Mouse (Mus musculus) stomach, postnatal 0 days (tissue): ENCODE results near the gene Kif23. TPM values are rescaled to one million over a fixed set of nuclear protein-coding genes. Genes with fewer than 3 reads are reported as not detected.

ENCODE experiments used
- ATAC-seq: fragments of 200-750 bp; cut with Nextera tagmentation; 2 replicates; pipeline ENCODE4 v1.8.0; 2017; ENCODE audit not compliant: low FRiP score, low TSS enrichment
- DNase-seq: peaks from one replicate; pipeline ENCODE4 v3.0.0-alpha.2; 2016; ENCODE audit warnings: low spot score
- H3K27ac ChIP-seq: fragments of 300-500 bp; sonication (generic); replicated peaks from 2 replicates; pipeline ENCODE4 v1.5.1; 2014; ENCODE audit warnings: mild to moderate bottlenecking, control low read depth
- H3K27me3 ChIP-seq: fragments of 300-500 bp; sonication (generic); 2 replicates; pipeline ENCODE4 v1.6.1; 2014; ENCODE audit warnings: low read length; ENCODE audit not compliant: control insufficient read depth, insufficient read depth
- H3K36me3 ChIP-seq: fragments of 300-500 bp; sonication (generic); 2 replicates; pipeline ENCODE4 v1.6.1; 2014; ENCODE audit warnings: low read length, mixed read lengths; ENCODE audit not compliant: control insufficient read depth, insufficient read depth
- H3K4me1 ChIP-seq: fragments of 300-500 bp; sonication (generic); replicated peaks from 2 replicates; pipeline ENCODE4 v1.6.1; 2014; ENCODE audit warnings: antibody characterized with exemption; ENCODE audit not compliant: control insufficient read depth, insufficient read depth
- H3K4me2 ChIP-seq: fragments of 300-500 bp; sonication (generic); replicated peaks from 2 replicates; pipeline ENCODE4 v1.6.1; 2014; ENCODE audit warnings: low read depth, mild to moderate bottlenecking, control low read depth, moderate library complexity
- H3K4me3 ChIP-seq: fragments of 300-500 bp; sonication (generic); 2 replicates; pipeline ENCODE4 v1.5.1; 2014; ENCODE audit warnings: low read depth, low read length, control low read depth
- H3K9ac ChIP-seq: fragments of 300-500 bp; sonication (generic); 2 replicates; pipeline ENCODE4 v1.6.1; 2014; ENCODE audit warnings: mild to moderate bottlenecking, low read length, control low read depth, mixed read lengths
- H3K9me3 ChIP-seq: fragments of 300-500 bp; sonication (generic); 2 replicates; pipeline ENCODE4 v1.6.1; 2016; ENCODE audit warnings: low read length; ENCODE audit not compliant: control insufficient read depth
- CTCF ChIP-seq: IDR thresholded peaks from 2 replicates; pipeline ENCODE4 v1.5.1; 2016; ENCODE audit warnings: antibody characterized with exemption, low read depth, mild to moderate bottlenecking, moderate library complexity
- EP300 ChIP-seq: optimal IDR thresholded peaks from 2 replicates; pipeline ENCODE3; 2016; ENCODE audit warnings: antibody characterized with exemption
- WGBS: fragments of 180-500 bp; shearing (Covaris S2); extraction: QIAGEN DNeasy Blood & Tissue Kit; methylation state at CpG from one replicate; pipeline ENCODE4 v1.1.7; 2014; 5-methylcytosine and 5-hydroxymethylcytosine counted together
- polyA plus RNA-seq: library from polyadenylated mRNA; unstranded; fragments of >200 nt; fragmentation: Nextera tagmentation; extraction: Ambion mirVana; gene quantifications from 2 replicates; pipeline ENCODE4 v1.2.1, GENCODE M21; 2015

Kif23 gene
- polyA plus RNA-seq, 1 experiment from 2014 or later: 25.1 TPM

DNA sequence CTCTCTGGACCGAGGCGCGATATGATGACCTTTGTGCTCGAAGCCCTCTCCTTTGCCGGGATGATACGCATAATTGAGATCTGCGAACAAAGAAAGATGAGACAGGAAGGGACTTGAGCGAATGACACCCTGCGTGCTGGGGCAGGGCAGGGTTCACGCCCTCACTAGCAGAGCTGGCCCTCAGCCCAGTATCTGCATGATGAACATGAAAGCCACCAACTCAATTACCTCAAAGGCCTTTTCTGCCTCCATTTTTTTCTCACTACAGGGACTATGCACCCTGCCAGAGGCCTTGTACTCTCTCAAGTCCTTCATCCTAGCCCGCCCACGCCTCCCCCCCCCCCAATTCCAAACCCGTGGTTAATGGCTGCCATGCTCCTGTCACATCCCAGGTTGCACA lies 61.6 kb downstream of the Kif23 start:
- Histone ChIP-seq H3K27me3 (no peaks in the 10 kb centered on the region), H3K36me3 (no peaks in the 10 kb centered on the region), H3K9ac (no peak overlapping the region), H3K4me1 (no peaks in the 10 kb centered on the region), H3K9me3 (no peaks in the 10 kb centered on the region), H3K4me3 (no peak overlapping the region), H3K4me2 (no peak overlapping the region), H3K27ac (no peak overlapping the region)
- ATAC-seq (no peak), DNase-seq (no peak)
- 68% methylated on average over 13 of the region's 13 CpGs for WGBS
- no peak for TF ChIP-seq EP300
- TF ChIP-seq CTCF: no peak

DNA sequence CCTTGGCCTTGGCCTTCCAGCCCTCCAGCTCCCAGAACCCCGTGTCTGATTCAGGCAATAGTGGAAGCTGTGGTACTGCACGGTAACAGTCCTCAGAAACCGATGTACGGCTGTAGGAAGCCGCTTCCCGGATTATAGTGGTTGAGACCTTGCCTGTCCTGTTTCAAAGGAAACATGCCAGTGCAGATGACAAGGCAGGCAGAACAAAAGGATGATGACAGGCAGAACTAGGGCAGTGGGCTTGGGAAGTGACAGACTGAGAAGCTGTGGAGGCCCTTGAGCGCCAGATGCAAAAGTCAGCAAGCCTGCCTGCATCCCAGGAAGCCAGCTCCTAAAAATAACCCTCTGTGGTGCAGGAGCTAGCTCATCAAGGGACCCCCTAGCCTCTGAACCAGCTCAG lies 62.2 kb downstream of the Kif23 start:
- H3K4me1 ChIP-seq: no peaks in the 10 kb centered on the region

GRCm38 (mm10) chr9:61882179-61882578 lies 64.4 kb downstream of the Kif23 start:
- no peak overlapping the region for H3K4me2 ChIP-seq
- TF ChIP-seq EP300: no peak
- TF ChIP-seq CTCF: no peak
- no peak overlapping the region for H3K9ac ChIP-seq
- no peaks in the 10 kb centered on the region for H3K36me3 ChIP-seq
- no peak overlapping the region for H3K27ac ChIP-seq
- no peaks in the 10 kb centered on the region for H3K4me1 ChIP-seq
- H3K4me3 ChIP-seq: no peak overlapping the region
- 72% methylated on average over 3 of the region's 3 CpGs for WGBS
- no peak for ATAC-seq
- DNase-seq: no peak
- H3K9me3 ChIP-seq: no peaks in the 10 kb centered on the region
- no peaks in the 10 kb centered on the region; the same call in 1 of the 2 replicates for H3K27me3 ChIP-seq

More for the DNA sequence above, 62.2 kb downstream of the Kif23 start:
- WGBS: 81% methylated on average over 7 of the region's 7 CpGs
- no peak for DNase-seq
- Histone ChIP-seq H3K4me3 (no peak overlapping the region), H3K27me3 (no peaks in the 10 kb centered on the region), H3K9ac (no peak overlapping the region), H3K36me3 (no peaks in the 10 kb centered on the region), H3K4me2 (no peak overlapping the region), H3K9me3 (no peaks in the 10 kb centered on the region), H3K27ac (no peak overlapping the region)
- no peak for ATAC-seq
- TF ChIP-seq EP300 (no peak), CTCF (no peak)

GRCm38 (mm10) chr9:61878889-61879288 lies 67.7 kb downstream of the Kif23 start:
- TF ChIP-seq EP300 (no peak), CTCF (peak; percentile 81)
- no peaks in the 10 kb centered on the region for H3K36me3 ChIP-seq
- H3K4me2 ChIP-seq: no peak overlapping the region
- H3K27ac ChIP-seq: no peak overlapping the region
- no peak overlapping the region for H3K9ac ChIP-seq
- H3K4me1 ChIP-seq: no peaks in the 10 kb centered on the region
- H3K27me3 ChIP-seq: no peaks in the 10 kb centered on the region; the same call in 1 of the 2 replicates
- ATAC-seq (0 out of 2 replicates have a peak, but pooled peaks have one; percentile 42), DNase-seq (peak; percentile 78)
- 37% methylated on average over 2 of the region's 2 CpGs for WGBS
- no peaks in the 10 kb centered on the region for H3K9me3 ChIP-seq
- no peak overlapping the region for H3K4me3 ChIP-seq

DNA sequence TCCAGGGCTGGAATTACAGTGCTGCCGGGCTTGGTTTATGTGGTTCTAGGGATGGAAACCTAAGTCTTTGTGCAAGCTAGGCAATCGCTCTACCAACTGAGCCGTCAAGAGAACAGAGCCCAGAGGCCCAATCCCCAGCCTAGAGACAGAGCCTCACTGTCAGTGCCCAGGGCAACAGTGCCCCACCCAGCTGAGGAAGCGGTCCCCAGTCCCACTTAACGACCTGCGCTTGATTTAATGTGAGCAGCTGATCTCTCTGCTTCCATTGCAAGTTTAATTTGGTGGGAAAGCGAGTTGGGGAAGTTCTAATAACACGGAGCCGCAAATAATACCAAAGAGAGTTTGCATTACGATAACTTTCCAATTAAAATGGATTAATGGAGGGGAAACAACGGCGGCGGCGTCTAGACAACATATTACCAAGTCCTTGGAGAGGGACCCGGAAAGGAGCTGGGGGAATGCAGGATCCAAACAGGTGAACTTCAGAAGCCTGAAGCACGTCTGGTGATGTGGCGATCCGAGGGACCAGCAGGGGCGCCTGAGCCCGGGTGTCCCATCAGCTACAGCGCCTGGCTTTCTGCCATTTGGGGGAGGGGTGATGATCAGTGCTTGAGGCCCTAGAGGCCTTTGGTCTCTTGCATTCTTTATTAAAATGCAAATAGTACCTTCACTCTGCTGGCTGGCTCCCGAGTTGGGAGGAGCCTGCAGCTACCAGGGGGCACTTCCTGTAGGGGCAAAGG lies 69.0 kb downstream of the Kif23 start:
- DNase-seq (peak; percentile 44), ATAC-seq (no peak)
- TF ChIP-seq CTCF (peak; percentile 30; the same call in 1 of the 2 replicates), EP300 (no peak)
- Histone ChIP-seq H3K9ac (no peak overlapping the region), H3K9me3 (no peaks in the 10 kb centered on the region), H3K4me1 (no peaks in the 10 kb centered on the region), H3K4me2 (no peak overlapping the region), H3K27me3 (no peaks in the 10 kb centered on the region; the same call in 1 of the 2 replicates), H3K36me3 (no peaks in the 10 kb centered on the region), H3K4me3 (no peak overlapping the region), H3K27ac (no peak overlapping the region)
- 39% methylated on average over 22 of the region's 22 CpGs for WGBS

DNA sequence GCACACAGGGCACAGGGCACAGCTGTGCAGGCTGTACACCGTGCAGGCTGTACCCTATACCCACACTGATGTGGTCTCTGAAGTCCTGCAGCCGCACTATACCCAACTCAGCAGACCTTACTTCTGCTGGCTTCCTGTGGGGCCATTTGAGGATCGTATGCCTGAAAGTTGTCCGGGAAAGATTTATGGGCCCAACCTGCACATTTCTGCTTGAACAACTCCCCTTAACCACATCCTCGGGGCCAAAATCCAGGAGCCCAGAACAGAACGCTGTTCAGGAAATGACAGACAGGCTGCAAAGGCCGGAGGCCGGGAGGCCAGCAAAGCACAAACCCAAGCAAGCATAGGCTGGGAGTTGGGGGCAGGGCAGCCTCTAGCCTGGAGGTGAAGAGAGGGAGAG lies 73.2 kb downstream of the Kif23 start:
- Histone ChIP-seq H3K27me3 (no peaks in the 10 kb centered on the region; the same call in 1 of the 2 replicates), H3K4me3 (no peak overlapping the region), H3K36me3 (no peaks in the 10 kb centered on the region), H3K4me2 (no peak overlapping the region), H3K4me1 (no peaks in the 10 kb centered on the region), H3K27ac (no peak overlapping the region), H3K9me3 (no peaks in the 10 kb centered on the region), H3K9ac (no peak overlapping the region)
- ATAC-seq (0 out of 2 replicates have a peak, but pooled peaks have one; percentile 29), DNase-seq (no peak)
- WGBS: 57% methylated on average over 8 of the region's 8 CpGs
- no peak for TF ChIP-seq CTCF
- no peak for TF ChIP-seq EP300
